Mouse (Mus musculus): ENCODE measurements around the gene Pttg1ip. TPM values are rescaled to one million over a fixed set of nuclear protein-coding genes. Genes with fewer than 3 reads are reported as not detected.

Pttg1ip gene
- total RNA-seq, 1 experiment = 115 TPM

- no peak overlapping the region for H3K27ac ChIP-seq (ENCODE audit: insufficient read depth, low read depth, low read length, poor library complexity, severe bottlenecking)
- H3K9me3 ChIP-seq (ENCODE audit: control insufficient read depth, insufficient read depth, low read depth, low read length) = no peaks in the 10 kb centered on the region
- H3K4me3 ChIP-seq (ENCODE audit: insufficient read depth in 1 of 2, low read depth in 1 of 2, low read length in 2 of 2, poor library complexity in 1 of 2, severe bottlenecking in 1 of 2) = no peak overlapping the region
- H3K4me1 ChIP-seq (ENCODE audit: control insufficient read depth in 2 of 2, insufficient read depth in 2 of 2, low read length in 2 of 2, poor library complexity in 1 of 2) = peaks cover 9 to 27% of the 10 kb centered on the region in 2 experiments; a peak in 3 of 4 replicates
- H3K9ac ChIP-seq (ENCODE audit: insufficient read depth, low read depth, low read length, poor library complexity, severe bottlenecking) = no peak overlapping the region
- DNase-seq (ENCODE audit: low read depth, low spot score) = no peak
- TF ChIP-seq MAFK (IDR thresholded peaks at IDR 0.05; ENCODE audit: insufficient read depth, low read depth, low read length) (no peak), ZC3H11A (IDR thresholded peaks at IDR 0.05; ENCODE audit: borderline replicate concordance, low read depth, low read length) (no peak), ZNF384 (IDR thresholded peaks at IDR 0.05; ENCODE audit: low read depth, low read length) (no peak), HCFC1 (IDR thresholded peaks at IDR 0.05; ENCODE audit: borderline replicate concordance, insufficient read depth, low read length) (no peak), CHD2 (IDR thresholded peaks at IDR 0.05; ENCODE audit: low read depth, low read length) (no peak)
- H3K36me3 ChIP-seq (ENCODE audit: control insufficient read depth, insufficient read depth, low read length, poor library complexity, severe bottlenecking) = peaks cover 20% of the 10 kb centered on the region; the same call in 1 of the 2 replicates
- in situ Hi-C loops (cut with MboI; ENCODE audit: low sequenced_read_pairs in 2 of 2, unreplicated experiment in 2 of 2) = no loop called here
Observed at GRCm38 (mm10) chr10:77588036-77588435, 6.5 kb downstream of the Pttg1ip start.

- DNase-seq (ENCODE audit: low read depth, low spot score) = no peak
- TF ChIP-seq HCFC1 (IDR thresholded peaks at IDR 0.05; ENCODE audit: borderline replicate concordance, insufficient read depth, low read length) = no peak
- TF ChIP-seq ZC3H11A (IDR thresholded peaks at IDR 0.05; ENCODE audit: borderline replicate concordance, low read depth, low read length) = no peak
- TF ChIP-seq ZNF384 (IDR thresholded peaks at IDR 0.05; ENCODE audit: low read depth, low read length) = no peak
- TF ChIP-seq CHD2 (IDR thresholded peaks at IDR 0.05; ENCODE audit: low read depth, low read length) = no peak
- TF ChIP-seq MAFK (IDR thresholded peaks at IDR 0.05; ENCODE audit: insufficient read depth, low read depth, low read length) = no peak
- H3K9me3 ChIP-seq (ENCODE audit: control insufficient read depth, insufficient read depth, low read depth, low read length) = no peaks in the 10 kb centered on the region
- peaks cover 24% of the 10 kb centered on the region for H3K36me3 ChIP-seq (ENCODE audit: control insufficient read depth, insufficient read depth, low read length, poor library complexity, severe bottlenecking)
- H3K4me3 ChIP-seq (ENCODE audit: insufficient read depth in 1 of 2, low read depth in 1 of 2, low read length in 2 of 2, poor library complexity in 1 of 2, severe bottlenecking in 1 of 2) = peak overlapping the region in 1 of 2 experiments; percentile 30; a peak in 2 of 4 replicates
- no peak overlapping the region for H3K27ac ChIP-seq (ENCODE audit: insufficient read depth, low read depth, low read length, poor library complexity, severe bottlenecking)
- peak overlapping the region; percentile 23; the same call in 1 of the 2 replicates for H3K9ac ChIP-seq (ENCODE audit: insufficient read depth, low read depth, low read length, poor library complexity, severe bottlenecking)
- in situ Hi-C loops (cut with MboI; ENCODE audit: low sequenced_read_pairs in 2 of 2, unreplicated experiment in 2 of 2) = no loop called here
- H3K4me1 ChIP-seq (ENCODE audit: control insufficient read depth in 2 of 2, insufficient read depth in 2 of 2, low read length in 2 of 2, poor library complexity in 1 of 2) = peaks cover 6 to 21% of the 10 kb centered on the region in 2 experiments; a peak in 3 of 4 replicates
Observed at GRCm38 (mm10) chr10:77589117-77589516, 7.6 kb downstream of the Pttg1ip start.

- Histone ChIP-seq H3K36me3 (ENCODE audit: control insufficient read depth, insufficient read depth, low read length, poor library complexity, severe bottlenecking) (peaks cover 27% of the 10 kb centered on the region), H3K27ac (ENCODE audit: insufficient read depth, low read depth, low read length, poor library complexity, severe bottlenecking) (no peak overlapping the region), H3K4me3 (ENCODE audit: insufficient read depth in 1 of 2, low read depth in 1 of 2, low read length in 2 of 2, poor library complexity in 1 of 2, severe bottlenecking in 1 of 2) (no peak overlapping the region), H3K4me1 (ENCODE audit: control insufficient read depth in 2 of 2, insufficient read depth in 2 of 2, low read length in 2 of 2, poor library complexity in 1 of 2) (peaks cover 6 to 20% of the 10 kb centered on the region in 2 experiments; a peak in 3 of 4 replicates), H3K9me3 (ENCODE audit: control insufficient read depth, insufficient read depth, low read depth, low read length) (no peaks in the 10 kb centered on the region), H3K9ac (ENCODE audit: insufficient read depth, low read depth, low read length, poor library complexity, severe bottlenecking) (no peak overlapping the region)
- no peak for DNase-seq (ENCODE audit: low read depth, low spot score)
- TF ChIP-seq CHD2 (IDR thresholded peaks at IDR 0.05; ENCODE audit: low read depth, low read length) = no peak
- TF ChIP-seq MAFK (IDR thresholded peaks at IDR 0.05; ENCODE audit: insufficient read depth, low read depth, low read length) = no peak
- no peak for TF ChIP-seq HCFC1 (IDR thresholded peaks at IDR 0.05; ENCODE audit: borderline replicate concordance, insufficient read depth, low read length)
- no peak for TF ChIP-seq ZC3H11A (IDR thresholded peaks at IDR 0.05; ENCODE audit: borderline replicate concordance, low read depth, low read length)
- no peak for TF ChIP-seq ZNF384 (IDR thresholded peaks at IDR 0.05; ENCODE audit: low read depth, low read length)
- in situ Hi-C loops (cut with MboI; ENCODE audit: low sequenced_read_pairs in 2 of 2, unreplicated experiment in 2 of 2) = no loop called here
Observed at GRCm38 (mm10) chr10:77589749-77590148, 8.2 kb downstream of the Pttg1ip start.

GRCm38 (mm10) chr10:77590812-77591211, 9.3 kb downstream of the Pttg1ip start:
- peak; percentile 78 for DNase-seq (ENCODE audit: low read depth, low spot score)

GRCm38 (mm10) chr10:77591546-77591945, 10.0 kb downstream of the Pttg1ip start:
- Histone ChIP-seq H3K27ac (ENCODE audit: insufficient read depth, low read depth, low read length, poor library complexity, severe bottlenecking) (no peak overlapping the region), H3K4me1 (ENCODE audit: control insufficient read depth in 2 of 2, insufficient read depth in 2 of 2, low read length in 2 of 2, poor library complexity in 1 of 2) (peaks cover 6 to 23% of the 10 kb centered on the region in 2 experiments; a peak in 3 of 4 replicates), H3K36me3 (ENCODE audit: control insufficient read depth, insufficient read depth, low read length, poor library complexity, severe bottlenecking) (peaks cover 34% of the 10 kb centered on the region), H3K9me3 (ENCODE audit: control insufficient read depth, insufficient read depth, low read depth, low read length) (no peaks in the 10 kb centered on the region), H3K4me3 (ENCODE audit: insufficient read depth in 1 of 2, low read depth in 1 of 2, low read length in 2 of 2, poor library complexity in 1 of 2, severe bottlenecking in 1 of 2) (no peak overlapping the region), H3K9ac (ENCODE audit: insufficient read depth, low read depth, low read length, poor library complexity, severe bottlenecking) (no peak overlapping the region)
- DNase-seq (ENCODE audit: low read depth, low spot score) = no peak
- TF ChIP-seq MAFK (IDR thresholded peaks at IDR 0.05; ENCODE audit: insufficient read depth, low read depth, low read length) (no peak), HCFC1 (IDR thresholded peaks at IDR 0.05; ENCODE audit: borderline replicate concordance, insufficient read depth, low read length) (no peak)
- in situ Hi-C loops (cut with MboI; ENCODE audit: low sequenced_read_pairs in 2 of 2, unreplicated experiment in 2 of 2) = no loop called here

More at GRCm38 (mm10) chr10:77590812-77591211, 9.3 kb downstream of the Pttg1ip start:
- TF ChIP-seq ZNF384 (IDR thresholded peaks at IDR 0.05; ENCODE audit: low read depth, low read length) (no peak), HCFC1 (IDR thresholded peaks at IDR 0.05; ENCODE audit: borderline replicate concordance, insufficient read depth, low read length) (peak; percentile 36; the same call in 1 of the 2 replicates)
- in situ Hi-C loops (cut with MboI; ENCODE audit: low sequenced_read_pairs in 2 of 2, unreplicated experiment in 2 of 2) = no loop called here
- Histone ChIP-seq H3K9me3 (ENCODE audit: control insufficient read depth, insufficient read depth, low read depth, low read length) (no peaks in the 10 kb centered on the region), H3K4me1 (ENCODE audit: control insufficient read depth in 2 of 2, insufficient read depth in 2 of 2, low read length in 2 of 2, poor library complexity in 1 of 2) (peaks cover 6 to 22% of the 10 kb centered on the region in 2 experiments; a peak in 3 of 4 replicates), H3K4me3 (ENCODE audit: insufficient read depth in 1 of 2, low read depth in 1 of 2, low read length in 2 of 2, poor library complexity in 1 of 2, severe bottlenecking in 1 of 2) (no peak overlapping the region), H3K9ac (ENCODE audit: insufficient read depth, low read depth, low read length, poor library complexity, severe bottlenecking) (no peak overlapping the region), H3K27ac (ENCODE audit: insufficient read depth, low read depth, low read length, poor library complexity, severe bottlenecking) (no peak overlapping the region), H3K36me3 (ENCODE audit: control insufficient read depth, insufficient read depth, low read length, poor library complexity, severe bottlenecking) (peaks cover 33% of the 10 kb centered on the region)
